Mouse (Mus musculus) heart, embryonic 13.5 days (tissue): ENCODE data around the gene Olfr1535. TPM values are rescaled to one million over a fixed set of nuclear protein-coding genes. Genes with fewer than 3 reads are reported as not detected.

ENCODE experiments used
- ATAC-seq: fragments of 200-750 bp; cut with Nextera tagmentation; 2 replicates; pipeline ENCODE4 v1.8.0; 2017; ENCODE audit warnings: moderate TSS enrichment; ENCODE audit not compliant: insufficient number of reproducible peaks, low FRiP score, low TSS enrichment; ENCODE audit errors: extremely low read depth
- H3K27ac ChIP-seq: fragments of 300-500 bp; sonication (generic); replicated peaks from 2 replicates; pipeline ENCODE4 v1.5.1; 2015; ENCODE audit warnings: moderate library complexity, mild to moderate bottlenecking, inconsistent platforms
- H3K27me3 ChIP-seq: fragments of 300-500 bp; sonication (generic); replicated peaks from 2 replicates; pipeline ENCODE4 v1.6.1; 2015; ENCODE audit warnings: mild to moderate bottlenecking, inconsistent platforms
- H3K36me3 ChIP-seq: fragments of 300-500 bp; sonication (generic); 2 replicates; pipeline ENCODE4 v1.6.1; 2015; ENCODE audit warnings: mild to moderate bottlenecking, inconsistent platforms
- H3K4me1 ChIP-seq: fragments of 300-500 bp; sonication (generic); 2 replicates; pipeline ENCODE4 v1.6.1; 2015; ENCODE audit warnings: inconsistent platforms
- H3K4me2 ChIP-seq: fragments of 300-500 bp; sonication (generic); 2 replicates; pipeline ENCODE4 v1.6.1; 2015; ENCODE audit warnings: inconsistent platforms, mild to moderate bottlenecking, moderate library complexity
- H3K4me3 ChIP-seq: fragments of 300-500 bp; sonication (generic); 2 replicates; pipeline ENCODE4 v1.5.1; 2015; ENCODE audit warnings: moderate library complexity, mild to moderate bottlenecking, inconsistent platforms
- H3K9ac ChIP-seq: fragments of 300-500 bp; sonication (generic); 2 replicates; pipeline ENCODE4 v1.6.1; 2015; ENCODE audit warnings: inconsistent platforms, mild to moderate bottlenecking, moderate library complexity
- H3K9me3 ChIP-seq: fragments of 300-500 bp; sonication (generic); 2 replicates; pipeline ENCODE4 v1.6.1; 2016; ENCODE audit warnings: inconsistent platforms
- WGBS: fragments of 180-500 bp; shearing (Covaris S2); methylation state at CpG from one replicate; pipeline ENCODE4 v1.1.7; 2015; ENCODE audit warnings: mixed read lengths; 5-methylcytosine and 5-hydroxymethylcytosine counted together
- polyA plus RNA-seq: library from polyadenylated mRNA; unstranded; fragments of >200 nt; fragmentation: Nextera tagmentation; extraction: Ambion mirVana; gene quantifications from 2 replicates; pipeline ENCODE4 v1.2.1, GENCODE M21; 2015

Olfr1535 gene
- polyA plus RNA-seq, result not detected in 2 replicates

- no peaks in the 10 kb centered on the region for H3K36me3 ChIP-seq
- H3K4me1 ChIP-seq, result no peaks in the 10 kb centered on the region
- no peaks in the 10 kb centered on the region for H3K9me3 ChIP-seq
- ATAC-seq, result no peak
- WGBS, result 55% methylated on average over 1 of the region's 1 CpGs
- H3K27ac ChIP-seq, result no peak within 1 kb of the TSS
- H3K27me3 ChIP-seq, result no peaks in the 10 kb centered on the region
- H3K4me3 ChIP-seq, result no peak within 1 kb of the TSS
- no peak within 1 kb of the TSS for H3K9ac ChIP-seq
- no peak within 1 kb of the TSS for H3K4me2 ChIP-seq
Observed at GRCm38 (mm10) chr13:21559793-21560192, at the start of gene Olfr1535. Olfr1535 (minus strand) TSS chr13:21559893.

- WGBS, result 48% methylated on average over 2 of the region's 2 CpGs
- no peak for ATAC-seq
- Histone ChIP-seq H3K9ac (no peak overlapping the region), H3K4me3 (no peak overlapping the region), H3K4me2 (no peak overlapping the region), H3K9me3 (peaks cover 4% of the 10 kb centered on the region; the same call in 1 of the 2 replicates), H3K36me3 (no peaks in the 10 kb centered on the region), H3K27ac (no peak overlapping the region), H3K27me3 (no peaks in the 10 kb centered on the region), H3K4me1 (no peaks in the 10 kb centered on the region)
Observed at GRCm38 (mm10) chr13:21591618-21592017, 31.9 kb upstream of the Olfr1535 start.

- ATAC-seq, result no peak
- no peak within 1 kb of the TSS for H3K4me3 ChIP-seq
- no peaks in the 10 kb centered on the region for H3K27me3 ChIP-seq
- 74% methylated on average over 2 of the region's 2 CpGs for WGBS
- no peak within 1 kb of the TSS for H3K4me2 ChIP-seq
- no peaks in the 10 kb centered on the region for H3K36me3 ChIP-seq
- no peaks in the 10 kb centered on the region for H3K9me3 ChIP-seq
- H3K27ac ChIP-seq, result no peak within 1 kb of the TSS
- no peaks in the 10 kb centered on the region for H3K4me1 ChIP-seq
- no peak within 1 kb of the TSS for H3K9ac ChIP-seq
Observed at GRCm38 (mm10) chr13:21581659-21582058, 22.0 kb upstream of the Olfr1535 start, which contains the start of gene Olfr1364. Olfr1364 (minus strand) TSS chr13:21581759.

- no peak overlapping the region for H3K27ac ChIP-seq
- H3K9me3 ChIP-seq, result no peaks in the 10 kb centered on the region
- H3K4me2 ChIP-seq, result no peak overlapping the region
- ATAC-seq, result no peak
- H3K9ac ChIP-seq, result no peak overlapping the region
- no peaks in the 10 kb centered on the region for H3K4me1 ChIP-seq
- no peaks in the 10 kb centered on the region for H3K27me3 ChIP-seq
- no peaks in the 10 kb centered on the region for H3K36me3 ChIP-seq
- H3K4me3 ChIP-seq, result no peak overlapping the region
- WGBS, result 37% methylated on average over 3 of the region's 3 CpGs
Observed at GRCm38 (mm10) chr13:21550416-21551110, 9.1 kb downstream of the Olfr1535 start.

GRCm38 (mm10) chr13:21549487-21549886, 10.2 kb downstream of the Olfr1535 start:
- no peak overlapping the region for H3K9ac ChIP-seq
- 86% methylated on average over 3 of the region's 3 CpGs for WGBS
- ATAC-seq, result no peak

GRCm38 (mm10) chr13:21542708-21543107, 17.0 kb downstream of the Olfr1535 start, which contains the start of gene Olfr1366:
Olfr1366 (minus strand) TSS chr13:21542808.
- WGBS, result 54% methylated on average over 1 of the region's 1 CpGs
- H3K9me3 ChIP-seq, result no peaks in the 10 kb centered on the region
- H3K9ac ChIP-seq, result no peak within 1 kb of the TSS
- H3K27me3 ChIP-seq, result no peaks in the 10 kb centered on the region
- no peaks in the 10 kb centered on the region for H3K4me1 ChIP-seq
- no peak within 1 kb of the TSS for H3K27ac ChIP-seq
- no peak within 1 kb of the TSS for H3K4me2 ChIP-seq
- H3K36me3 ChIP-seq, result no peaks in the 10 kb centered on the region
- no peak within 1 kb of the TSS for H3K4me3 ChIP-seq
- no peak for ATAC-seq

More at GRCm38 (mm10) chr13:21549487-21549886, 10.2 kb downstream of the Olfr1535 start:
- Histone ChIP-seq H3K36me3 (no peaks in the 10 kb centered on the region), H3K4me1 (no peaks in the 10 kb centered on the region), H3K9me3 (no peaks in the 10 kb centered on the region), H3K27me3 (no peaks in the 10 kb centered on the region), H3K4me2 (no peak overlapping the region), H3K27ac (no peak overlapping the region), H3K4me3 (no peak overlapping the region)

- under 1% methylated on average over 39 of the region's 39 CpGs for WGBS
- peak within 1 kb of the TSS; percentile 93 for H3K27ac ChIP-seq
- H3K36me3 ChIP-seq, result peaks cover 13% of the 10 kb centered on the region
- ATAC-seq, result peak; percentile 78; the same call in 1 of the 2 replicates
- peak within 1 kb of the TSS; percentile 70 for H3K4me2 ChIP-seq
- no peaks in the 10 kb centered on the region for H3K9me3 ChIP-seq
- H3K4me3 ChIP-seq, result peak within 1 kb of the TSS; percentile 91
- H3K4me1 ChIP-seq, result peaks cover 10% of the 10 kb centered on the region
- no peaks in the 10 kb centered on the region for H3K27me3 ChIP-seq
- peak within 1 kb of the TSS; percentile 99 for H3K9ac ChIP-seq
Observed at GRCm38 (mm10) chr13:21530781-21531201, 28.9 kb downstream of the Olfr1535 start, which contains the start of gene Zkscan8. Zkscan8 (minus strand) TSS chr13:21531120.

- peak overlapping the region; percentile 70 for H3K4me2 ChIP-seq
- 50% methylated on average over 7 of the region's 7 CpGs for WGBS
- H3K9me3 ChIP-seq, result no peaks in the 10 kb centered on the region
- H3K9ac ChIP-seq, result peak overlapping the region; percentile 65; the same call in 1 of the 2 replicates
- H3K27ac ChIP-seq, result no peak overlapping the region
- peaks cover 10% of the 10 kb centered on the region for H3K4me1 ChIP-seq
- H3K27me3 ChIP-seq, result no peaks in the 10 kb centered on the region
- ATAC-seq, result no peak
- peak overlapping the region; percentile 91 for H3K4me3 ChIP-seq
- peaks cover 19% of the 10 kb centered on the region for H3K36me3 ChIP-seq
Observed at GRCm38 (mm10) chr13:21530136-21530535, 29.6 kb downstream of the Olfr1535 start.

GRCm38 (mm10) chr13:21506221-21506649, 53.5 kb downstream of the Olfr1535 start:
- Histone ChIP-seq H3K36me3 (no peaks in the 10 kb centered on the region), H3K4me2 (peak overlapping the region; percentile 73), H3K4me3 (peak overlapping the region; percentile 63), H3K27ac (peak overlapping the region; percentile 81), H3K27me3 (no peaks in the 10 kb centered on the region), H3K4me1 (0 out of 2 replicates have a peak, but pooled peaks cover 3% of the 10 kb centered on the region), H3K9me3 (no peaks in the 10 kb centered on the region), H3K9ac (peak overlapping the region; percentile 80)
- WGBS, result under 1% methylated on average over 21 of the region's 21 CpGs
- ATAC-seq, result peak; percentile 97
